Mouse (Mus musculus) heart, embryonic 12.5 days (tissue): ENCODE results near the gene Gm21974. TPM values are rescaled to one million over a fixed set of nuclear protein-coding genes. Genes with fewer than 3 reads are reported as not detected.
"Not testable (repeated sequence)": the region's sequence is repeated elsewhere in the genome, so short reads cannot be mapped to it uniquely, and the experiment has no call there.

ENCODE experiments used
- ATAC-seq: fragments of 200-750 bp; cut with Nextera tagmentation; 2 replicates; pipeline ENCODE4 v1.8.0; 2017; ENCODE audit warnings: moderate TSS enrichment, moderate library complexity; ENCODE audit not compliant: insufficient number of reproducible peaks, low FRiP score
- H3K27ac ChIP-seq: fragments of 300-500 bp; sonication (generic); 2 replicates; pipeline ENCODE4 v1.5.1; 2016; ENCODE audit warnings: mild to moderate bottlenecking, moderate library complexity; ENCODE audit not compliant: poor library complexity, severe bottlenecking
- H3K27me3 ChIP-seq: fragments of 300-500 bp; sonication (generic); replicated peaks from 2 replicates; pipeline ENCODE4 v1.6.1; 2016; ENCODE audit warnings: mild to moderate bottlenecking, moderate library complexity
- H3K36me3 ChIP-seq: fragments of 300-500 bp; sonication (generic); 2 replicates; pipeline ENCODE4 v1.6.1; 2016; ENCODE audit warnings: mild to moderate bottlenecking, moderate library complexity
- H3K4me1 ChIP-seq: fragments of 300-500 bp; sonication (generic); replicated peaks from 2 replicates; pipeline ENCODE4 v1.6.1; 2016; ENCODE audit warnings: mild to moderate bottlenecking
- H3K4me2 ChIP-seq: fragments of 300-500 bp; sonication (generic); 2 replicates; pipeline ENCODE4 v1.6.1; 2016; ENCODE audit warnings: mild to moderate bottlenecking, moderate library complexity
- H3K4me3 ChIP-seq: fragments of 300-500 bp; sonication (generic); 2 replicates; pipeline ENCODE4 v1.5.1; 2016; ENCODE audit warnings: mild to moderate bottlenecking
- H3K9ac ChIP-seq: fragments of 300-500 bp; sonication (generic); 2 replicates; pipeline ENCODE4 v1.6.1; 2016; ENCODE audit warnings: mild to moderate bottlenecking, moderate library complexity
- H3K9me3 ChIP-seq: fragments of 300-500 bp; sonication (generic); replicated peaks from 2 replicates; pipeline ENCODE4 v1.6.1; 2016; ENCODE audit warnings: mild to moderate bottlenecking, moderate library complexity
- WGBS: fragments of 180-500 bp; shearing (Covaris S2); methylation state at CpG from one replicate; pipeline ENCODE4 v1.1.7; 2016; 5-methylcytosine and 5-hydroxymethylcytosine counted together
- polyA plus RNA-seq: library from polyadenylated mRNA; unstranded; fragments of >200 nt; fragmentation: Nextera tagmentation; extraction: Ambion mirVana; gene quantifications from 2 replicates; pipeline ENCODE4 v1.2.1, GENCODE M21; 2016

The Gm21974 gene
- polyA plus RNA-seq, 1 experiment from 2014 or later: not detected

DNA sequence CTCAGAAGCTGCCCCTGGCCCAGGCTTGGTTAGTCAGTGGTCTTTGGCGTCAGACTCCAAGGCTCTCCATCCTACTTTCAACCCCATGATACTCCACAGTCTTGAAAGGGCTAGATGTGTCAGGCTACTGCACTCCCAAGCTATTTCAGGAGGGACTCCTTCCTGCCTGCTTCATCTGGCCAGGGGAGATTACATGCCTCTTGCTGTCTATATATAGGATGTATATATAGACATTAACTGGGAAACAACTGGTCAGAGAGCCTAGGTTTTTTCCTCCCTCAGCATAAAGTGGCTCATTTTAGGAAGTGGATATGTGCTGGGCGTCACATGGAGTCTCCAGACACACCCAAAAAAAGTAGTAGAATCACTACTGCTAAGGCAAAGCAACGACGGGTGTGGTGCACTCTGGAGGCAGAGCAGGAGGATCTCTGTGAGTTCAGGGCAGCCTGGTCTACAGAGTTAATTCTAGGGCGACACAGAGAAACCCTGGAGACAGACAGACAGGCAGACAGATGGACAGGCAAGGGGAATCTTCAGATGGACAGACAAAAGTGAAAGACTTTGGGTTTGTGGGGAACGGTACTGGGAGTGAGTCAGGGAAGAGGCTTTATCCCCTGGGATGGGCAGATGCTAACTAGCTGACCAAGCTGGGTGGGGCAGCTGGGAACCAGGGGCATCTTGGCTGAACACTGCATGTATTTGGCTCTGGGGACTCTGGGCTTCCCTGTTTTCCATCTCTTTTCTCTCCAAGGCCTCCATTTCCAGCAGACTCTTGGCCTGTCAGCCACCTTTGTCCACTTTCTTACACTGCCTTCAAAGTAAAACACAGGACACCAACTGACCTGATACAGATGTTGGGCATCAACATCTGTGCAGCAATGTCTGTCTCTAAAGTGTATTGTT, 45.0 kb downstream of the Gm21974 start:
- no peak overlapping the region for H3K9ac ChIP-seq
- H3K4me1 ChIP-seq: 0 out of 2 replicates have a peak, but pooled peaks cover 4% of the 10 kb centered on the region
- no peak overlapping the region for H3K4me2 ChIP-seq
- H3K36me3 ChIP-seq: peaks cover 34% of the 10 kb centered on the region
- H3K4me3 ChIP-seq: no peak overlapping the region
- ATAC-seq: no peak
- no peaks in the 10 kb centered on the region for H3K27me3 ChIP-seq
- no peaks in the 10 kb centered on the region for H3K9me3 ChIP-seq
- 65% methylated on average over 6 of the region's 6 CpGs for WGBS
- no peak overlapping the region for H3K27ac ChIP-seq

DNA sequence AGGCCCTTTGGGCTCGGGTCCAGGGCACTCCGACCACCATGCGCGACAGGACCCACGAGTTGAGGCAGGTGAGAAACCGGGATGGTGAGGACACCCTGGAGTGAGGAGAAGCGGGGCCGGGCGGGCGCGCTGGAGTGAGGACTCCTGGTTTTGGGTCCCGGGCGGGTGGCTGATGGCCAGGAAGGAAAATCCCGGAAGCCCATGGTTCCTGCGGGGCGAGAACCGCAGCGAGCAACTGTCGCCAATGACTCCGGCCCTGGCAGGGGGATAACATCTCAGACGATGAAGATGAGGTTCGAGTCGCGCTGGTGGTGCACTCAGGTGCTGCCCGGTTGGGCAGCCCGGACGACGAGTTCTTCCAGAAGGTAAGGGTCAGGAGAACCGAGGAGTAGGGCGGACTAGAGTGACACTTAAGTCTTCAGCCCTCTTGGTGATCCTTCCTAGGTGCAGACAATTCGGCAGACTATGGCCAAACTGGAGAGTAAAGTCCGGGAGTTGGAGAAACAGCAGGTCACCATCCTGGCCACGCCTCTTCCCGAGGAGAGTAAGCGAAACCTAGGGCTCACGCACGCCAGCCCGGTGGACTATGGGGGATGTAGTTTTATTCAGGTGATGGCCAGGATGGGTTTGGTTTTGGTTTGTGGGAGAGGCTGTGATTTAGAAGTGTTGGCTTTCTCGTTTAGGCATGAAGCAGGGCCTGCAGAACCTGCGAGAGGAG, 53.1 kb downstream of the Gm21974 start:
- peak; percentile 66 for ATAC-seq
- H3K4me3 ChIP-seq: peak overlapping the region; percentile 89
- peak overlapping the region; percentile 89 for H3K9ac ChIP-seq
- peaks cover 35% of the 10 kb centered on the region for H3K36me3 ChIP-seq
- H3K9me3 ChIP-seq: no peaks in the 10 kb centered on the region
- peaks cover 11% of the 10 kb centered on the region for H3K4me1 ChIP-seq
- H3K27ac ChIP-seq: peak overlapping the region; percentile 93
- WGBS: under 1% methylated on average over 40 of the region's 40 CpGs
- peak overlapping the region; percentile 83 for H3K4me2 ChIP-seq
- no peaks in the 10 kb centered on the region for H3K27me3 ChIP-seq

DNA sequence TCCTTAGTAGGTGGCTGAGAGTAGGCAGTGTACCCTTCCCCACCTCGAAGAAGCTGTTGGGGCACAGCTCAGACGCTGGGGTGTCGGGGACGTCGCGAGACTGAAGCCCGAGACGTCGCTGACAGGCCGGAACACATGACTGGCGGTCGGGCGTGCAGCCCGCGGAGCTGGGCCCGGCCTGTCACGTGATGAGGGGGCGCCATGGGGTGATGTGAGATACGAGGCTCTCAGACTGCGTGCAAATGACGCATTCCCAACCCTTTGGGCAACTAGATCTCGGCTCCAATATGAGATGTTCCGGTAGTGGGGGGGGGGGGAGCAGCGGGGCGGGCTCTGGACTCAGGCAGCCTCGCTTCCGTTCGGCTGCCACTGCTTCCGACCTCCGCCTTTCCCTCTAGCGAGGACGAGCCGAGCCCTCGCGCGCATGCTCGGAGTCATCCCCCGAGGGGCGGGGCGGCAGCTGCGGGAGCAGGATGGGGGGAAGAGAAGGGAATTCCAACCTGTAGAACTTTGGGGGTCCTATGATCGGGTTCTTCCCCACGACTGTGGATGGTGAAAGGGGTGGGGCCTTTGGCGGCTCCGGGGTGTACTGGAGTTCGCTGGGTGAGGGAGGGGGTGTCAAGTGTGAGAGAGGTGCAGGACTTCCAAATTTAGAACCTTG, 53.8 kb downstream of the Gm21974 start:
- Histone ChIP-seq H3K27ac (peak overlapping the region; percentile 93), H3K9me3 (no peaks in the 10 kb centered on the region), H3K27me3 (no peaks in the 10 kb centered on the region), H3K4me3 (peak overlapping the region; percentile 89), H3K4me2 (peak overlapping the region; percentile 83), H3K36me3 (peaks cover 28% of the 10 kb centered on the region), H3K9ac (peak overlapping the region; percentile 89), H3K4me1 (peaks cover 11% of the 10 kb centered on the region)
- ATAC-seq: peak; percentile 93
- under 1% methylated on average over 45 of the region's 46 CpGs for WGBS

DNA sequence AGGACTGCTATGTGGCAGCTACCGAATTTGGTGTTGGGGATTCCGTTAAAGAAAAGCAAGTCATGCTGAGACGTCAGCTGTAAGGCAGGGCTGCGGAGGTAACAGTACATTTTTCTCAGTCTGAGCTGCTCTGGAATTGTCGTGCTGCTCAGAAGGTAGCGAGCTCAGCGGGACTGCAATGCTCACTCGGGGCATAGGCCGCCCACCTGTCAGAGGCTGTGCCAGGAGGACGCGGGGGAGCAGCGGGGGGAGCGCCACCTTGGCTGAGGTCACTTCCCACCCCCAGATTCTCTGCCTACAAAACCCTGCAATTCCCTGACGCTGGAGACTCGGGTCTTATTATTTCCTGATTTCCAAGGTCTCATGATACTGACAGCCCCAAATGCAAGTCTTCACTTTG, 54.4 kb downstream of the Gm21974 start:
- peak overlapping the region; percentile 93 for H3K27ac ChIP-seq
- peak; percentile 23; the same call in 1 of the 2 replicates for ATAC-seq
- H3K4me3 ChIP-seq: peak overlapping the region; percentile 89
- peaks cover 11% of the 10 kb centered on the region for H3K4me1 ChIP-seq
- H3K27me3 ChIP-seq: no peaks in the 10 kb centered on the region
- peak overlapping the region; percentile 89 for H3K9ac ChIP-seq
- H3K36me3 ChIP-seq: peaks cover 23% of the 10 kb centered on the region
- H3K4me2 ChIP-seq: peak overlapping the region; percentile 83
- 3% methylated on average over 15 of the region's 15 CpGs for WGBS
- no peaks in the 10 kb centered on the region for H3K9me3 ChIP-seq

DNA sequence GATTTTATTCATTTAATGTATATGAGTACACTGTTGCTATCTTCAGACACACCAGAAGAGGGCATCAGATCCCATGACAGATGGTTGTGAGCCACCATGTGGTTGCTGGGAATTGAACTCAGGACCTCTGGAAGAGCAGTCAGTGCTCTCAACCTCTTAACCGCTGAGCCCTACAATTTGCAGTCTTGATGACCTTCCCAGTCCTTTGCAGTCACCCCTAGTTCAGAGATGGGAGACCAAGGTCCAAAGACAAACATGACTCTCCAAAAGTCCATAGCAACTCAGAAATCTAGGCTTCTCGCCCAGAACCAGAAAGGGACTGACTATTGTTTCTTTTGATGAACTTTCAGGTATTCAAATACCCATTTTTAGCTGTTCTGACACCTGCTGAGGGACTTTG, 55.2 kb downstream of the Gm21974 start:
- not testable (repeated sequence) for H3K4me3 ChIP-seq, ATAC-seq
- 76% methylated on average over 2 of the region's 2 CpGs for WGBS

DNA sequence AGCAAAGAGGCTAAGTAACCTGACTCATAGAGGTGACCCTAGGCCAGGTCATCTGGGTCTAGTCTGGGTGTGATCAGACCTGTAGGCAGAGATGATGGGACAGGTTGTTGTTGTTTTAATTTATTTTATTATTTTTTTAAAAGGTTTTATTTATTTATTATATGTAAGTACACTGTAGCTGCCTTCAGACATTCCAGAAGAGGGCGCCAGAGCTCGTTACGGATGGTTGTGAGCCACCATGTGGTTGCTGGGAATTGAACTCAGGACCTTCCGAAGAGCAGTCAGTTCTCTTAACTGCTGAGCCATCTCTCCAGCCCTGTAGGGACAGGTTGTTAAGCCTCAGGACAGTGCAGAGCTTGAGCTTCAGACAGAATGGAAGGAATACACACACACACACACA, 57.4 kb downstream of the Gm21974 start:
- H3K9ac ChIP-seq, ATAC-seq, H3K9me3 ChIP-seq, H3K4me3 ChIP-seq, H3K27ac ChIP-seq, H3K36me3 ChIP-seq, H3K4me1 ChIP-seq, H3K27me3 ChIP-seq, H3K4me2 ChIP-seq: not testable (repeated sequence)
- 79% methylated on average over 4 of the region's 4 CpGs for WGBS

More for the DNA sequence above, 55.2 kb downstream of the Gm21974 start:
- not testable (repeated sequence) for H3K27ac ChIP-seq, H3K9me3 ChIP-seq, H3K27me3 ChIP-seq, H3K9ac ChIP-seq, H3K4me2 ChIP-seq
- Histone ChIP-seq H3K4me1 (peaks cover 11% of the 10 kb centered on the region), H3K36me3 (peaks cover 17% of the 10 kb centered on the region)

DNA sequence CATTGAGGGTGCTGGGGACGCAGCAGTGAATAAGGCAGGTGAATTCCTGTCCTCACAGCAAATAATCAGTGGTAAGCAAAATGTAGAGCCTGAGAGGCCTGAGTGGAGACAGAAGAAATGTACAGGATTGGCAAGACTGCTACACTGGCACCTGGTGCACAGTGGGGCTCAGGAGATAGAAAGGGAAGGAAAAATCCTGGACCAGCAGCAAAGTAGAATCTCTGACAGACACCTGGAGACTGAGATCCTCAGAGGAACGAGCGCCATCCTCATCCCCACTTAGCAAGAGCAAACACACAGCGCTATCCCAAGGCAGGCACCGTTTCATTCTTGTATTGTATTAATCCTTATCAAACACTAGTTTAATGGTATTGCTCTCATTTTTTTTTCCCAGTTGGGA, 57.8 kb downstream of the Gm21974 start:
- Histone ChIP-seq H3K4me3 (no peak overlapping the region), H3K36me3 (no peaks in the 10 kb centered on the region), H3K27ac (no peak overlapping the region), H3K4me2 (no peak overlapping the region), H3K9ac (no peak overlapping the region), H3K27me3 (no peaks in the 10 kb centered on the region), H3K9me3 (no peaks in the 10 kb centered on the region), H3K4me1 (peaks cover 5% of the 10 kb centered on the region)
- no peak for ATAC-seq
- 85% methylated on average over 5 of the region's 5 CpGs for WGBS

Other genes starting within 250 kb of the Gm21974 start
- 43.3 and 49.5 TPM in 2 replicates for gene Bcl7c, start 186.5 kb downstream of the Gm21974 start, polyA plus RNA-seq
- 4.3 and 5.1 TPM in 2 replicates for gene Ctf1, start 182.7 kb downstream of the Gm21974 start, polyA plus RNA-seq
- gene Ctf2, start 163.3 kb downstream of the Gm21974 start, polyA plus RNA-seq: 0.10 TPM in 1 of 2 replicates, not detected in the other
- 3.4 and 3.7 TPM in 2 replicates for gene Fbxl19, start 150.9 kb downstream of the Gm21974 start, polyA plus RNA-seq
- 13.3 and 14.6 TPM in 2 replicates for gene Orai3, start 125.6 kb downstream of the Gm21974 start, polyA plus RNA-seq
- 12.1 and 14.6 TPM in 2 replicates for gene Setd1a, start 118.8 kb downstream of the Gm21974 start, polyA plus RNA-seq
- not detected in 2 replicates for gene Gm49388, start 109.8 kb downstream of the Gm21974 start, polyA plus RNA-seq
- gene Hsd3b7, start 94.8 kb downstream of the Gm21974 start, polyA plus RNA-seq: 19.0 and 21.1 TPM in 2 replicates
- 44.7 and 47.4 TPM in 2 replicates for gene Stx4a, start 71.2 kb downstream of the Gm21974 start, polyA plus RNA-seq
- 1.5 and 2.2 TPM in 2 replicates for gene Stx1b, start 70.9 kb downstream of the Gm21974 start, polyA plus RNA-seq
- gene Zfp646, start 19.2 kb downstream of the Gm21974 start, polyA plus RNA-seq: 11.5 and 12.9 TPM in 2 replicates
- 11.4 and 13.0 TPM in 2 replicates for gene Zfp668, start 18.6 kb downstream of the Gm21974 start, polyA plus RNA-seq
- gene Prss53, start 4.5 kb downstream of the Gm21974 start, polyA plus RNA-seq: 1.5 and 1.7 TPM in 2 replicates
- gene Vkorc1, start 163 bp upstream of the Gm21974 start, polyA plus RNA-seq: 86.6 and 106 TPM in 2 replicates
- gene Bckdk, start 8.6 kb upstream of the Gm21974 start, polyA plus RNA-seq: 129 and 142 TPM in 2 replicates
- gene Kat8, start 17.1 kb upstream of the Gm21974 start, polyA plus RNA-seq: 27.5 and 29.0 TPM in 2 replicates
- 0.59 and 0.96 TPM in 2 replicates for gene Prss8, start 34.6 kb upstream of the Gm21974 start, polyA plus RNA-seq
- 8.3 and 10.0 TPM in 2 replicates for gene Prss36, start 51.3 kb upstream of the Gm21974 start, polyA plus RNA-seq
- 331 and 335 TPM in 2 replicates for gene Fus, start 72.0 kb upstream of the Gm21974 start, polyA plus RNA-seq
- 28.3 and 31.1 TPM in 2 replicates for gene Pycard, start 98.4 kb upstream of the Gm21974 start, polyA plus RNA-seq
- 0.86 and 1.2 TPM in 2 replicates for gene Trim72, start 108.5 kb upstream of the Gm21974 start, polyA plus RNA-seq
- gene Itgam, start 167.2 kb upstream of the Gm21974 start, polyA plus RNA-seq: 0.39 and 0.55 TPM in 2 replicates
- not detected in 2 replicates for gene Gm49368, start 167.2 kb upstream of the Gm21974 start, polyA plus RNA-seq
- 0.04 and 0.19 TPM in 2 replicates for gene Itgax, start 234.1 kb upstream of the Gm21974 start, polyA plus RNA-seq